Mouse (Mus musculus) heart, embryonic 10.5 days (tissue): ENCODE measurements around the gene Dnah17. TPM values are rescaled to one million over a fixed set of nuclear protein-coding genes. Genes with fewer than 3 reads are reported as not detected.

Experiments used
- DNase-seq: peaks from one replicate; pipeline ENCODE4 v3.0.0-alpha.2; 2017; ENCODE audit warnings: low spot score
- H3K27ac ChIP-seq: fragments of 300-500 bp; sonication (generic); 2 replicates; pipeline ENCODE4 v1.5.1; 2016; ENCODE audit warnings: mild to moderate bottlenecking
- H3K27me3 ChIP-seq: fragments of 300-500 bp; sonication (generic); 2 replicates; pipeline ENCODE4 v1.6.1; 2016; ENCODE audit warnings: mild to moderate bottlenecking; ENCODE audit not compliant: poor library complexity, insufficient read depth, severe bottlenecking
- H3K36me3 ChIP-seq: fragments of 300-500 bp; sonication (generic); 2 replicates; pipeline ENCODE4 v1.6.1; 2016; ENCODE audit warnings: mild to moderate bottlenecking, moderate library complexity
- H3K4me1 ChIP-seq: fragments of 300-500 bp; sonication (generic); 2 replicates; pipeline ENCODE4 v1.6.1; 2016; ENCODE audit warnings: mild to moderate bottlenecking
- H3K4me3 ChIP-seq: fragments of 300-500 bp; sonication (generic); 2 replicates; pipeline ENCODE4 v1.5.1; 2016; ENCODE audit warnings: mild to moderate bottlenecking, moderate library complexity
- H3K9me3 ChIP-seq: fragments of 300-500 bp; sonication (generic); 2 replicates; pipeline ENCODE4 v1.6.1; 2016; ENCODE audit warnings: mild to moderate bottlenecking, moderate library complexity
- WGBS: fragments of 180-500 bp; shearing (Covaris S2); methylation state at CpG from one replicate; pipeline ENCODE4 v1.1.7; 2016; 5-methylcytosine and 5-hydroxymethylcytosine counted together
- polyA plus RNA-seq: library from polyadenylated mRNA; unstranded; fragments of >200 nt; fragmentation: Nextera tagmentation; extraction: Ambion mirVana; gene quantifications from 2 replicates; pipeline ENCODE4 v1.2.1, GENCODE M21; 2016

Gene Dnah17
- polyA plus RNA-seq, 1 experiment from 2014 or later: 0.14 TPM

- peaks cover 17% of the 10 kb centered on the region for H3K27me3 ChIP-seq
- peaks cover 26% of the 10 kb centered on the region for H3K4me1 ChIP-seq
- peak; percentile 93 for DNase-seq
- 60% methylated on average over 3 of the region's 3 CpGs for WGBS
- no peaks in the 10 kb centered on the region for H3K9me3 ChIP-seq
- H3K27ac ChIP-seq: no peak overlapping the region
- H3K36me3 ChIP-seq: no peaks in the 10 kb centered on the region
- H3K4me3 ChIP-seq: no peak overlapping the region
Measured at GRCm38 (mm10) chr11:118102838-118103237, 27.6 kb downstream of the Dnah17 start.

DNA sequence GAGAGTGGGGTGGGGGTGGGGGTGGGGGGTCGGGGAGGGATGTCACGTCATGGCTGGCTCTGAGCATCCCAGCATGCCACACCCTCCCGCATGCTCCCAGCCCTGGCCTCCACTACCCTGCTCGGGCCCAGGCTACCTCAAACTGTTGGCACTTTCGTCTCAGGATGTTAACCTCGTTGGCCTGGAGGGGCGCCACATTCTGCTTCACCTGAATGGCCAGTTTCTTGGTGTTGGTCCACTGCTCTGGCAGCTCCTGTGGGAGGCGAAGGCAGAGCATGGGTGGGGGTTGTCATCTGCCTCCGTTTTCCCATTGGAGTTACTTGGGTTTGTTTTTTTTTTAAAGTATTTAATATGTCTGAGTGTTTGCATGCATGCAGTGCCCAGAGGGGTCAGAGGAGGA lies 29.3 kb downstream of the Dnah17 start:
- no peaks in the 10 kb centered on the region for H3K9me3 ChIP-seq
- no peak overlapping the region for H3K4me3 ChIP-seq

DNA sequence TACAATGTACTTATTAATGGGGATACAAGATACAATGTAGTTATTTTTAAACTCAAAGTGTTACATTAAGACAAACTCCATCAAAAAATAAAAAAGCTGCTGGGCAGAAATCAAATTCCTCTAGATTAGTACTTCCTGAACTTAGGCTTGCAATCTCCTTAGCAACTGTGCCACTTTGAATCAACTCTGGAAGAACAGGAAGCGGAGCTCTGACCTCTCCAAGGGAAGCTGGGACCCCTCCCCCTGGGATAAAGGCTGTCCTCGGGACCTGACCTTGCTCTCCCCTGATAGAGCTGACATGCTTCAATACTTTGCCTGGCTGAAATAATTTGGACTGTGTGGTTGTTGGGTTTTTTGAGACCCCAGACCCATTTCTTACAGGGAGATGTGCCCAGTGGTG lies 33.7 kb downstream of the Dnah17 start:
- H3K4me1 ChIP-seq: peaks cover 20% of the 10 kb centered on the region
- peaks cover 28% of the 10 kb centered on the region for H3K27me3 ChIP-seq
- 41% methylated on average over 2 of the region's 2 CpGs for WGBS
- no peak overlapping the region for H3K4me3 ChIP-seq
- DNase-seq: no peak
- no peaks in the 10 kb centered on the region for H3K9me3 ChIP-seq
- H3K27ac ChIP-seq: no peak overlapping the region
- no peaks in the 10 kb centered on the region for H3K36me3 ChIP-seq

More for the DNA sequence above, 29.3 kb downstream of the Dnah17 start:
- Histone ChIP-seq H3K4me1 (peaks cover 27% of the 10 kb centered on the region), H3K27me3 (peaks cover 17% of the 10 kb centered on the region), H3K36me3 (no peaks in the 10 kb centered on the region), H3K27ac (no peak overlapping the region)
- DNase-seq: no peak
- 41% methylated on average over 9 of the region's 9 CpGs for WGBS

DNA sequence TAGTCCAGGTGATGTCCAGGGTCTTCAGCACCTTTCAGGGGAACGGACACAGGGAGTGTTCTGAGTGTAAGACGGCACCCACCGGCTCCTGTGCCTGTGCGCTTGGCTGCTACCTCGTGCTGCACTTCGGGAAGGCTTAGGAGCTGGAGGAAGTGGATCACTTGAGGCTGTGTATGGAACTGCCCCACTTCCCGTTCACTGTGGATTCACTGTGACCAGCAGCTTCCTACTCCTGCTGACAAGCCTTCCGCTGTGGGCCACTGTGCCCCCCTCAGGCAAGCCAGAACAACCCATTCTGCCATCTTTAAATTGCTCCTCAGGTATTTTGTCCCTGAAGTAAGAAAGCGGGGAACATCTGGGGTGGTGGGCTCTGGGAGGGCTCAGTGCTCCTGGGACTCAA lies 35.4 kb downstream of the Dnah17 start:
- peaks cover 3% of the 10 kb centered on the region for H3K9me3 ChIP-seq
- no peak overlapping the region for H3K27ac ChIP-seq
- DNase-seq: no peak
- no peak overlapping the region for H3K4me3 ChIP-seq
- WGBS: 83% methylated on average over 9 of the region's 9 CpGs
- H3K27me3 ChIP-seq: peaks cover 18% of the 10 kb centered on the region; the same call in 1 of the 2 replicates
- peaks cover 16% of the 10 kb centered on the region for H3K4me1 ChIP-seq
- H3K36me3 ChIP-seq: no peaks in the 10 kb centered on the region

DNA sequence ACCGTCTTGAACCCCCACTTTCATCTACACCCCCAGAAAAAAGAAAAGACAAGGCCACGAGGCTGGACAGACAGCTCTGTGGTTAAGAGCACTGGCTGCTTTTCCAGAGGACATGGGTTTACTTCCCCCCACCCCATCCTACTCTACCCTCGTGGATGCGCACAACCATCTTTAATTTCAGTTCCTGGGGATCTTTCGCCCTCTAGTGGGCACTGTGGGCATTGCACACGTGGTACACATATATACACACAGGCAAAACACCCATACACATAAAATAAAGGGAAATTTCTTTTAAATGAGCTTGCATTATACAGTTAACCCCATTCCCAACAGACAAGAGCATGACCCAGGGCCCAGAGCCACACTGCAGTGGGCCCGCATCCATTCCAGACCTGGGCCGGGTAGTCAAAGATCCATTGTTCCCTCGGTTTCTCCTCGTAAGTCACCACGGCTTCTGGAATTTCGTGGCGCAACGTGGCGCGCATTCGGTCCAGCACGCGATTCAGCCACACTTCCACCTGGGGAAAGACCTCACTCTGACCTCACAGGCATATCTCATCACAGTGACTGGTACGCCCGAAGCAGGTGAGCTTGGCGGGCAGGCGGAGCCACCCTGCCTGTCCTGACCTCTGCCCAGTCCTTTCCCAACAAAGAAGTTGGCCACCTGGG lies 39.3 kb downstream of the Dnah17 start:
- peaks cover 31% of the 10 kb centered on the region for H3K27me3 ChIP-seq
- DNase-seq: no peak
- no peak overlapping the region for H3K27ac ChIP-seq
- H3K4me1 ChIP-seq: peaks cover 7% of the 10 kb centered on the region
- 88% methylated on average over 23 of the region's 23 CpGs for WGBS
- H3K4me3 ChIP-seq: no peak overlapping the region
- H3K9me3 ChIP-seq: peaks cover 3% of the 10 kb centered on the region
- no peaks in the 10 kb centered on the region for H3K36me3 ChIP-seq

GRCm38 (mm10) chr11:118088896-118089295 lies 41.5 kb downstream of the Dnah17 start:
- 81% methylated on average over 19 of the region's 19 CpGs for WGBS
- no peak for DNase-seq
- Histone ChIP-seq H3K9me3 (peaks cover 3% of the 10 kb centered on the region), H3K4me1 (peaks cover 19% of the 10 kb centered on the region), H3K27me3 (peaks cover 27% of the 10 kb centered on the region), H3K27ac (no peak overlapping the region), H3K4me3 (no peak overlapping the region), H3K36me3 (no peaks in the 10 kb centered on the region)

- 78% methylated on average over 8 of the region's 8 CpGs for WGBS
- no peak overlapping the region for H3K27ac ChIP-seq
- no peak for DNase-seq
Measured at GRCm38 (mm10) chr11:118085961-118086360, 44.5 kb downstream of the Dnah17 start.

DNA sequence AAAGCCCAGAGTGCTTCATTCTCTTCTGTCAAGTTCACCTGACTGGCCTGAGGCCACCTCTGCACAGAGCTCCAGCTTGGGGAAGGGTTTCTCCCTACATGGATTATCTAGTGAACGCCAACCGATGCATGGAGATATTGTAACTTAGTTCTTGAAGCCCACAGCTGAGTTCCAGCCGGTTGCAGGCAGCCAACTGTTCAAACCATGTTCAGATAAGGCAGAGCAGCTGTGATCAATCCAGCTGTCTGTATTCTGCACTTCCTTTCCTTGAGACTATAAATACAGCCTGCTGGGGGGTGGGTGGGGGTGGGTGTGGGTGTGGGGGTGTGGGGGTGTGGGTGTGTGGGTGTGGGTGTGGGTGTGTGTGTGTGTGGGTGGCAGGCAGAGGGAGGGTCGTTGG lies 45.3 kb downstream of the Dnah17 start:
- no peak for DNase-seq
- Histone ChIP-seq H3K36me3 (no peaks in the 10 kb centered on the region), H3K27ac (peak overlapping the region; percentile 60; the same call in 1 of the 2 replicates), H3K4me1 (peaks cover 14% of the 10 kb centered on the region), H3K9me3 (peaks cover 1% of the 10 kb centered on the region; the same call in 1 of the 2 replicates), H3K27me3 (peaks cover 54% of the 10 kb centered on the region), H3K4me3 (no peak overlapping the region)
- WGBS: 41% methylated on average over 4 of the region's 4 CpGs

More at GRCm38 (mm10) chr11:118085961-118086360, 44.5 kb downstream of the Dnah17 start:
- Histone ChIP-seq H3K4me1 (peaks cover 14% of the 10 kb centered on the region), H3K9me3 (peaks cover 3% of the 10 kb centered on the region), H3K4me3 (no peak overlapping the region), H3K27me3 (peaks cover 46% of the 10 kb centered on the region), H3K36me3 (no peaks in the 10 kb centered on the region)

DNA sequence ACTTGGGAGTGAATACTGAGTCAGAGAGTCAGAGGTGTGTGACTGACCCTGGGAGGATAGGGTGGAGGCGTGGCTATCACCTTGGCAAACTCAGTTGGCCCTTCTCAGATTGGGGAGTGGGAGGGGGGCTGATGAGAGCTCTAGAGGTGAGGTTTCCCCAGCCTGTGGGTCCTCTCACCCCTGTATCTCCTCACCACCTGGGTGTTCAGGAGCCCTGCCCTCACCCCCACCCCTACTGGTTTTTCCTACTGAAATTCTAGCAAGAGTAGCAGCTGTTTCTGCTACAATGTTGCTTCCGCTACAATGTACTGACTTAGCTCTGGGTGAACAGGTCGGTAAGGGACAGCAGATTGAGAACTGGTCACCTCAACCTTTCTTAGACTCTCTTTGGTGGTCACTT lies 46.2 kb downstream of the Dnah17 start:
- DNase-seq: no peak
- Histone ChIP-seq H3K4me3 (no peak overlapping the region), H3K27me3 (peaks cover 58% of the 10 kb centered on the region), H3K27ac (peak overlapping the region; percentile 60; the same call in 1 of the 2 replicates), H3K4me1 (peaks cover 14% of the 10 kb centered on the region), H3K9me3 (no peaks in the 10 kb centered on the region), H3K36me3 (no peaks in the 10 kb centered on the region)
- 80% methylated on average over 3 of the region's 3 CpGs for WGBS

DNA sequence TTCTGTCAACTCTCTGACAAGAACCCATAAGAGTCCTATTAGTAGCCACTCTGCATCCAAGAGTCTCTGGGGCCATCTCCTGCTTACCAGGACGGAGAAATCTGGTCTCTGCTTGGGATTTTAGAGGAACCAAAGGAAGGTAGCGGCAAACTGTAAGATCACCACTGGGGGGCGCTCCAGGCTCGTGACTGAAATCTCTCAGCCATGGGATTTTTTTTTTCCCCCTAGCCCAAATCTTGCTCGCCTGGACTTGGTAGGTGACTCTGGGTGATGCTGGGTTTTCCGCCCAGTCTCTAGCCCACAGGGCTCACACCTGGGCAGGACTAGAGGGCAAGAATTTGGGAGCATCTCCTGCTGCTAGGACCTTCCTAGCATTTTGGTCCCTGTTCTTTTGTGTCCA lies 46.6 kb downstream of the Dnah17 start:
- 0 out of 2 replicates have a peak overlapping the region, but pooled peaks have one; percentile 60 for H3K27ac ChIP-seq
- 5% methylated on average over 6 of the region's 6 CpGs for WGBS
- H3K4me1 ChIP-seq: peaks cover 14% of the 10 kb centered on the region
- H3K27me3 ChIP-seq: peaks cover 54% of the 10 kb centered on the region
- DNase-seq: no peak
- H3K9me3 ChIP-seq: no peaks in the 10 kb centered on the region
- no peaks in the 10 kb centered on the region for H3K36me3 ChIP-seq
- H3K4me3 ChIP-seq: no peak overlapping the region

- WGBS: 84% methylated on average over 14 of the region's 14 CpGs
- Histone ChIP-seq H3K4me1 (peaks cover 14% of the 10 kb centered on the region), H3K4me3 (no peak overlapping the region), H3K27ac (no peak overlapping the region), H3K27me3 (peaks cover 46% of the 10 kb centered on the region), H3K9me3 (no peaks in the 10 kb centered on the region), H3K36me3 (no peaks in the 10 kb centered on the region)
- no peak for DNase-seq
Measured at GRCm38 (mm10) chr11:118082294-118082693, 48.1 kb downstream of the Dnah17 start.

- peaks cover 50% of the 10 kb centered on the region for H3K27me3 ChIP-seq
- no peak for DNase-seq
- H3K36me3 ChIP-seq: no peaks in the 10 kb centered on the region
- H3K4me1 ChIP-seq: peaks cover 10% of the 10 kb centered on the region
- 0 out of 2 replicates have a peak overlapping the region, but pooled peaks have one; percentile 22 for H3K27ac ChIP-seq
- WGBS: 73% methylated on average over 14 of the region's 14 CpGs
- H3K9me3 ChIP-seq: no peaks in the 10 kb centered on the region
- no peak overlapping the region for H3K4me3 ChIP-seq
Measured at GRCm38 (mm10) chr11:118079750-118080149, 50.7 kb downstream of the Dnah17 start.

- no peaks in the 10 kb centered on the region for H3K36me3 ChIP-seq
- H3K27me3 ChIP-seq: peaks cover 44% of the 10 kb centered on the region
- no peak overlapping the region for H3K27ac ChIP-seq
- no peak for DNase-seq
- H3K9me3 ChIP-seq: no peaks in the 10 kb centered on the region
- WGBS: 76% methylated on average over 6 of the region's 6 CpGs
- H3K4me1 ChIP-seq: peaks cover 9% of the 10 kb centered on the region
- H3K4me3 ChIP-seq: no peak overlapping the region
Measured at GRCm38 (mm10) chr11:118076929-118077328, 53.5 kb downstream of the Dnah17 start.
